Mouse (Mus musculus): ENCODE results near the gene Tnfsf12. TPM values are rescaled to one million over a fixed set of nuclear protein-coding genes. Genes with fewer than 3 reads are reported as not detected.
A peak's percentile ranks its signal among the peaks of the same experiment; 100 is the strongest.

Tnfsf12 gene
- polyA plus RNA-seq, 1 experiment from 2014 or later, result 13.6 TPM

- WGBS, result 72% methylated on average over 6 of the region's 6 CpGs
- Histone ChIP-seq H3K27me3 (replicated peaks; ENCODE audit: insufficient read depth, low read length) (no peaks in the 10 kb centered on the region), H3K27ac (ENCODE audit: low read length) (no peak overlapping the region), H3K9me3 (ENCODE audit: low read length) (no peaks in the 10 kb centered on the region), H3K4me3 (ENCODE audit: low read depth, low read length) (no peak overlapping the region), H3K9ac (replicated peaks; ENCODE audit: low read depth) (no peak overlapping the region), H3K4me2 (replicated peaks; ENCODE audit: low read depth, low read length) (no peak overlapping the region), H3K36me3 (ENCODE audit: insufficient read depth, low read length) (no peaks in the 10 kb centered on the region), H3K4me1 (ENCODE audit: insufficient read depth, low read depth, low read length) (no peaks in the 10 kb centered on the region)
- ATAC-seq (no peak), DNase-seq (ENCODE audit: low spot score) (no peak)
- TF ChIP-seq CTCF (IDR thresholded peaks at IDR 0.05) (peak; percentile 37), EP300 (IDR thresholded peaks at IDR 0.05) (no peak)
Observed at GRCm38 (mm10) chr11:69719423-69719822, 23.8 kb upstream of the Tnfsf12 start.

GRCm38 (mm10) chr11:69718661-69719060, 23.0 kb upstream of the Tnfsf12 start:
- H3K4me1 ChIP-seq (ENCODE audit: insufficient read depth, low read depth, low read length), result no peaks in the 10 kb centered on the region
- no peak for TF ChIP-seq CTCF (IDR thresholded peaks at IDR 0.05)
- TF ChIP-seq EP300 (IDR thresholded peaks at IDR 0.05), result no peak
- H3K4me2 ChIP-seq (replicated peaks; ENCODE audit: low read depth, low read length), result no peak overlapping the region

GRCm38 (mm10) chr11:69716953-69717352, 21.3 kb upstream of the Tnfsf12 start:
- Histone ChIP-seq H3K9ac (replicated peaks; ENCODE audit: low read depth) (no peak overlapping the region), H3K4me1 (ENCODE audit: insufficient read depth, low read depth, low read length) (no peaks in the 10 kb centered on the region), H3K4me2 (replicated peaks; ENCODE audit: low read depth, low read length) (no peak overlapping the region), H3K27ac (ENCODE audit: low read length) (no peak overlapping the region), H3K4me3 (ENCODE audit: low read depth, low read length) (no peak overlapping the region), H3K27me3 (replicated peaks; ENCODE audit: insufficient read depth, low read length) (no peaks in the 10 kb centered on the region), H3K9me3 (ENCODE audit: low read length) (no peaks in the 10 kb centered on the region), H3K36me3 (ENCODE audit: insufficient read depth, low read length) (no peaks in the 10 kb centered on the region)
- TF ChIP-seq EP300 (IDR thresholded peaks at IDR 0.05), result no peak
- TF ChIP-seq CTCF (IDR thresholded peaks at IDR 0.05), result no peak
- no peak for DNase-seq (ENCODE audit: low spot score)
- WGBS, result 72% methylated on average over 4 of the region's 4 CpGs
- no peak for ATAC-seq

More at GRCm38 (mm10) chr11:69718661-69719060, 23.0 kb upstream of the Tnfsf12 start:
- no peak overlapping the region for H3K27ac ChIP-seq (ENCODE audit: low read length)
- ATAC-seq (no peak), DNase-seq (ENCODE audit: low spot score) (no peak)
- 36% methylated on average over 15 of the region's 15 CpGs for WGBS
- H3K27me3 ChIP-seq (replicated peaks; ENCODE audit: insufficient read depth, low read length), result no peaks in the 10 kb centered on the region
- no peak overlapping the region for H3K4me3 ChIP-seq (ENCODE audit: low read depth, low read length)
- no peaks in the 10 kb centered on the region for H3K9me3 ChIP-seq (ENCODE audit: low read length)
- no peak overlapping the region for H3K9ac ChIP-seq (replicated peaks; ENCODE audit: low read depth)
- H3K36me3 ChIP-seq (ENCODE audit: insufficient read depth, low read length), result no peaks in the 10 kb centered on the region

GRCm38 (mm10) chr11:69715929-69716328, 20.3 kb upstream of the Tnfsf12 start:
- TF ChIP-seq EP300 (IDR thresholded peaks at IDR 0.05), result no peak
- TF ChIP-seq CTCF (IDR thresholded peaks at IDR 0.05), result no peak
- Histone ChIP-seq H3K4me1 (ENCODE audit: insufficient read depth, low read depth, low read length) (no peaks in the 10 kb centered on the region), H3K9ac (replicated peaks; ENCODE audit: low read depth) (no peak overlapping the region), H3K4me3 (ENCODE audit: low read depth, low read length) (no peak overlapping the region), H3K27ac (ENCODE audit: low read length) (no peak overlapping the region), H3K27me3 (replicated peaks; ENCODE audit: insufficient read depth, low read length) (no peaks in the 10 kb centered on the region), H3K4me2 (replicated peaks; ENCODE audit: low read depth, low read length) (no peak overlapping the region), H3K36me3 (ENCODE audit: insufficient read depth, low read length) (no peaks in the 10 kb centered on the region), H3K9me3 (ENCODE audit: low read length) (no peaks in the 10 kb centered on the region)
- ATAC-seq (peak; percentile 70), DNase-seq (ENCODE audit: low spot score) (peak; percentile 78)
- WGBS, result 12% methylated on average over 5 of the region's 5 CpGs

GRCm38 (mm10) chr11:69715482-69715881, 19.8 kb upstream of the Tnfsf12 start:
- Histone ChIP-seq H3K4me2 (replicated peaks; ENCODE audit: low read depth, low read length) (no peak overlapping the region), H3K9me3 (ENCODE audit: low read length) (no peaks in the 10 kb centered on the region), H3K36me3 (ENCODE audit: insufficient read depth, low read length) (no peaks in the 10 kb centered on the region), H3K9ac (replicated peaks; ENCODE audit: low read depth) (no peak overlapping the region), H3K4me1 (ENCODE audit: insufficient read depth, low read depth, low read length) (no peaks in the 10 kb centered on the region), H3K27ac (ENCODE audit: low read length) (no peak overlapping the region), H3K4me3 (ENCODE audit: low read depth, low read length) (no peak overlapping the region), H3K27me3 (replicated peaks; ENCODE audit: insufficient read depth, low read length) (no peaks in the 10 kb centered on the region)
- TF ChIP-seq CTCF (IDR thresholded peaks at IDR 0.05) (peak; percentile 76), EP300 (IDR thresholded peaks at IDR 0.05) (no peak)
- WGBS, result 48% methylated on average over 9 of the region's 9 CpGs
- peak; percentile 28 for ATAC-seq
- DNase-seq (ENCODE audit: low spot score), result peak; percentile 13

- H3K9me3 ChIP-seq (ENCODE audit: low read length), result no peaks in the 10 kb centered on the region
- WGBS, result 67% methylated on average over 18 of the region's 18 CpGs
- H3K27ac ChIP-seq (ENCODE audit: low read length), result no peak overlapping the region
- TF ChIP-seq EP300 (IDR thresholded peaks at IDR 0.05), result no peak
- no peak for TF ChIP-seq CTCF (IDR thresholded peaks at IDR 0.05)
- DNase-seq (ENCODE audit: low spot score), result no peak
- no peaks in the 10 kb centered on the region for H3K36me3 ChIP-seq (ENCODE audit: insufficient read depth, low read length)
- H3K27me3 ChIP-seq (replicated peaks; ENCODE audit: insufficient read depth, low read length), result no peaks in the 10 kb centered on the region
- H3K9ac ChIP-seq (replicated peaks; ENCODE audit: low read depth), result no peak overlapping the region
- ATAC-seq, result no peak
- H3K4me3 ChIP-seq (ENCODE audit: low read depth, low read length), result no peak overlapping the region
- H3K4me1 ChIP-seq (ENCODE audit: insufficient read depth, low read depth, low read length), result no peaks in the 10 kb centered on the region
- no peak overlapping the region for H3K4me2 ChIP-seq (replicated peaks; ENCODE audit: low read depth, low read length)
Observed at GRCm38 (mm10) chr11:69714636-69715329, 19.1 kb upstream of the Tnfsf12 start.
